Mouse (Mus musculus): ENCODE measurements around the gene Klk9. TPM values are rescaled to one million over a fixed set of nuclear protein-coding genes. Genes with fewer than 3 reads are reported as not detected.

Gene Klk9
- total RNA-seq (2023; ENCODE audit: inconsistent age): not detected in 4 replicates

DNA sequence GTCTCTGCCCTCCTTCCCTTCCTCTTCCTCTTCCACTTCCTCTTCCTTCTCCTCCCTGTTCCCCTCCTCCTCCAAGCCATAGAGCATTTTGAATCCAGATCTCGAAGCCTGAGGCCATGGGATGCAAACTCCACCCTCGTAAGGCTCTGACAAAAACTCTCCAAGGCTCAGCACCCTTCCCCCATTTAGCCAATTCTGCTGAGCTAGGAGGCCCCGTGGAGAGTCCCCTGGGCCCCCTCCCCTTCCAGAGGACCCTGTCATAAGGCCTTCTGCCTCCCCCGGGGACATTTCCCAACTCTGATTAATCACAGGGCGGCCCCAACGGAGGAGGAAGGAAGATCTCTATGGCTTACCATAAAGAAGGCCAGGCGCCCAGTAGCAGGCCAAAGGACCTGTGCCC, at the start of gene Klk9:
Klk9 (plus strand) TSS at position 301 of the 400 bp plus-strand sequence.

DNA sequence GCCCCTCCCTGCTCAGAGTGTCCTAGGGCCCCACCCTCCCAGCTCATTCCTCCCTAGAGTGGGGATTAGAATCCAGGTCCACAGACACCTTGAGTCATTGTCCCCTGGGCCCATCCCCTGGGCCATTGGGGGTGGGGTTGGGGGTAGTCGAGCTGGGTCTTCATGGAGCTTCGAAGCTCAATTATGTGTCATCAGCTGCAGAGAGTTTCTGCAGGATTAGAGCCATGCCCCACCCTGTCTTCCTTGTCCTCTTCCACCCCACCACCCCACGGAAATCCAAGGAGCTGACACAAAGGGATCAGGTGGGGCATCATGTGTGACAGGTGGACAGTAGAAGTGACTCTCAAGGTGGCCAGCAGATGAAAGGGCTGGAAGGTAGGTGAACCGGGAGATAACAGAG, 23.1 kb upstream of the Klk9 start, which contains the start of gene Klk12:
Klk12 (plus strand) TSS at position 301 of the 400 bp plus-strand sequence.

GRCm38 (mm10) chr7:43774364-43774763, 17.3 kb upstream of the Klk9 start, which contains the start of gene Klk11:
Gene Klk11, plus strand, starts transcription at chr7:43774604.

DNA sequence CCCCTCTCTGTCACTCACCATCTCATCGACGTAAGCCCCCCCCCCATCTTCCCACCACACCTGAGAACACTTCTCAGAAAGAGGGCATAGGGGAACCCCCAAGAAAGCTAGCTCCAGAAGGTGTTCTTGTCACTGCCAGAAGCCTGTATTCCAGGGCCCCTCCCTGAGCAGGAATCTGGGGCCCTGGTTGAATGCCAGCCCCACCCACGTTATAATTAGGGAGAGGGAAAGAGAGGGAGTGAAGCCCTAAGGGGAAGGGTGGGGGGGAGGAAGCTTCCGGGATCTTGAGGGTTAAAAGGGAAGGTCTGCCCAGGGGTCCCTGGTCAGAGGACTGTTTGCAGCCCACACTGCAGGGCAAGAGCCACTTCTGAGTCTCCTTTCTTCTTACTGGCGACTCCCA, 10.9 kb upstream of the Klk9 start, which contains the start of gene Klk10:
Klk10 (plus strand) TSS at position 290 of the 400 bp plus-strand sequence.

GRCm38 (mm10) chr7:43797333-43797769, 5.7 kb downstream of the Klk9 start, which contains the start of gene Klk8:
Gene Klk8, plus strand, starts transcription at chr7:43797577.

GRCm38 (mm10) chr7:43810994-43811393, 19.3 kb downstream of the Klk9 start, which contains the start of gene Klk7:
Gene Klk7, plus strand, starts transcription at chr7:43811294.

DNA sequence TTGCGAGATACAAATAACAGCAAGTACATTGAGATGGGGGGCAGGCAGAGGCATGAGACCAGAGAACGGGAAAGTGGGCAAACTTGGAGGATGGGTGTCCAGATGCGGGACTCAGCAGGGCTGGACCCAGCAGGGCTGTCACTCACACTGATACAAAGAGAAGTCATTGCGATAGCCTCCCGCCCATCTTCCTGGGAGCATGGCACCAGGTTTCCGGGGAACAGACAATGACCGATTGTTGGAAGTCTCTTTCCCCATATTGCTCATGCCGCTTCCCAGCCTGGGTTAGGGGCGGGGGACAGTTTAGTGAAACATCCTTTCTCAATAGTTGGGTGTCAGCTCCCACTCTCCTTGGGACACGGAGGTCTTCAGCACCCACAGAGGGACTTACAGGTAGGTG, 32.5 kb downstream of the Klk9 start, which contains the start of gene Klk6:
Klk6 (plus strand) TSS at position 301 of the 400 bp plus-strand sequence.

DNA sequence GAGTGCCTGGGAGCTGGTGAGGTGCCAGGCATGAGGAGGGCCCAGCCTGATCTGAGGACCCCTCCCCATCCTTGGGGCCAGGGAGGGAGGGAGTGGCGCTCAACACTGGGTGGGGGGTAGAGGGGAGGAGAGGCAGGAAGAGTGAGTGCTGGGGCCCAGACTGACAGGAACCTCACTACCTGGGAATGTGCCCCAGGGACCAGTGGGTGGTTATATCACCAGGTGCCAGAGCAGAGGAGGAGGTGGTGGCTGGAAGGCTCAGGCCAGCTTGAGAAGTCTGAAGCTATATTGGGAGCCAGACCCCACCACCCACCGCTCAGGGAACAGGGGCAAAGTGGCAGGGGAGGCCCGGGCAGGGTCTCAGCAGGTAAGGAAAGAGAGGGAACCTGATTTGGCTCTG, 50.0 kb downstream of the Klk9 start, which contains the start of gene Klk5:
Klk5 (plus strand) TSS at position 271 of the 400 bp plus-strand sequence.

Other genes with a start within 250 kb of the Klk9 start
- gene Cd33, start 247.5 kb upstream of the Klk9 start, total RNA-seq (2023; ENCODE audit: inconsistent age): 1.7 to 3.5 TPM (median 2.3 TPM) in 4 replicates
- gene Zfp658, start 229.6 kb upstream of the Klk9 start, total RNA-seq (2023; ENCODE audit: inconsistent age): 1.9 to 2.5 TPM (median 2.5 TPM) in 4 replicates
- gene Zfp719, start 212.3 kb upstream of the Klk9 start, total RNA-seq (2023; ENCODE audit: inconsistent age): 8.9 to 14.1 TPM (median 10.7 TPM) in 4 replicates
- gene Zfp819, start 184.7 kb upstream of the Klk9 start, total RNA-seq (2023; ENCODE audit: inconsistent age): not detected in 4 replicates
- gene Ceacam18, start 157.2 kb upstream of the Klk9 start, total RNA-seq (2023; ENCODE audit: inconsistent age): not detected in 4 replicates
- 1.7 to 2.6 TPM (median 2.1 TPM) in 4 replicates for gene Siglece, start 131.7 kb upstream of the Klk9 start, total RNA-seq (2023; ENCODE audit: inconsistent age)
- 5.3 to 7.2 TPM (median 6.0 TPM) in 4 replicates for gene Ctu1, start 119.9 kb upstream of the Klk9 start, total RNA-seq (2023; ENCODE audit: inconsistent age)
- gene Klk14, start 101.5 kb upstream of the Klk9 start, total RNA-seq (2023; ENCODE audit: inconsistent age): not detected in 4 replicates
- not detected in 4 replicates for gene Klk13, start 79.3 kb upstream of the Klk9 start, total RNA-seq (2023; ENCODE audit: inconsistent age)
- gene Klk12, start 23.0 kb upstream of the Klk9 start, total RNA-seq (2023; ENCODE audit: inconsistent age): not detected in 4 replicates
- not detected in 4 replicates for gene Klk11, start 17.3 kb upstream of the Klk9 start, total RNA-seq (2023; ENCODE audit: inconsistent age)
- not detected in 4 replicates for gene Klk10, start 10.9 kb upstream of the Klk9 start, total RNA-seq (2023; ENCODE audit: inconsistent age)
- 1.1 to 6.0 TPM (median 4.7 TPM) in 4 replicates for gene Klk8, start 5.7 kb downstream of the Klk9 start, total RNA-seq (2023; ENCODE audit: inconsistent age)
- not detected in 4 replicates for gene Klk7, start 19.4 kb downstream of the Klk9 start, total RNA-seq (2023; ENCODE audit: inconsistent age)
- gene Klk6, start 32.6 kb downstream of the Klk9 start, total RNA-seq (2023; ENCODE audit: inconsistent age): not detected in 4 replicates
- gene Klk5, start 50.1 kb downstream of the Klk9 start, total RNA-seq (2023; ENCODE audit: inconsistent age): not detected in 4 replicates
- not detected in 4 replicates for gene Klk4, start 89.3 kb downstream of the Klk9 start, total RNA-seq (2023; ENCODE audit: inconsistent age)
- not detected in 4 replicates for gene Klk15, start 141.8 kb downstream of the Klk9 start, total RNA-seq (2023; ENCODE audit: inconsistent age)
- gene Klk1b8, start 158.8 kb downstream of the Klk9 start, total RNA-seq (2023; ENCODE audit: inconsistent age): not detected in 4 replicates
- not detected in 4 replicates for gene Klk1b1, start 174.9 kb downstream of the Klk9 start, total RNA-seq (2023; ENCODE audit: inconsistent age)
- not detected in 4 replicates for gene Klk1b9, start 184.2 kb downstream of the Klk9 start, total RNA-seq (2023; ENCODE audit: inconsistent age)
- gene Klk1b11, start 204.0 kb downstream of the Klk9 start, total RNA-seq (2023; ENCODE audit: inconsistent age): not detected in 4 replicates
- gene Klk1b26, start 220.3 kb downstream of the Klk9 start, total RNA-seq (2023; ENCODE audit: inconsistent age): not detected in 4 replicates